Mouse (Mus musculus): ENCODE measurements at regions not wholly inside any gene's neighbourhood (a gene's known extent, or its start where the extent isn't known, plus 50 kb on each side); places are given as distances from the start of the nearest gene placed in this dataset.

DNA sequence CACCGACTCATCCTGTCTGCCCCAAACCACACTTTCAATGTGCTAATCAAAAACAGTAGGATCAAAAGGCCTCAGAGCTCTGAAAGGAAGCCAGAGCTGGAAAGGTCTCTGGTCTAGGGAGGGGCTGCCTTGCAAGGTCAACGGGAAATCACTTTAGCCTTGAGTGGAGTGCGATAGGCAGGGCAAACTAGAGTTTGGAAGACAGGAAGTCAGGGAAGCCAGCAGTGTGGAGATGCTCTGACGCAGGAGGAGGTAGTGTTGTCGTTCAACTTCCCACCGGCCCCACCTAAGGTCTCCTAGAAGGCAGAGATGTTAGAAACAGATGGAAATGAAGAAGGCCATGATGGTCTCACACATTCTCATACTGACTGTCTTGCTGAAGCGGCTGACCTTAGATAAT is 52.0 kb upstream of the Trp53i11 start:
- no peak for DNase-seq (ENCODE audit: extremely low spot score in 1 of 2, low spot score in 1 of 2)

DNA sequence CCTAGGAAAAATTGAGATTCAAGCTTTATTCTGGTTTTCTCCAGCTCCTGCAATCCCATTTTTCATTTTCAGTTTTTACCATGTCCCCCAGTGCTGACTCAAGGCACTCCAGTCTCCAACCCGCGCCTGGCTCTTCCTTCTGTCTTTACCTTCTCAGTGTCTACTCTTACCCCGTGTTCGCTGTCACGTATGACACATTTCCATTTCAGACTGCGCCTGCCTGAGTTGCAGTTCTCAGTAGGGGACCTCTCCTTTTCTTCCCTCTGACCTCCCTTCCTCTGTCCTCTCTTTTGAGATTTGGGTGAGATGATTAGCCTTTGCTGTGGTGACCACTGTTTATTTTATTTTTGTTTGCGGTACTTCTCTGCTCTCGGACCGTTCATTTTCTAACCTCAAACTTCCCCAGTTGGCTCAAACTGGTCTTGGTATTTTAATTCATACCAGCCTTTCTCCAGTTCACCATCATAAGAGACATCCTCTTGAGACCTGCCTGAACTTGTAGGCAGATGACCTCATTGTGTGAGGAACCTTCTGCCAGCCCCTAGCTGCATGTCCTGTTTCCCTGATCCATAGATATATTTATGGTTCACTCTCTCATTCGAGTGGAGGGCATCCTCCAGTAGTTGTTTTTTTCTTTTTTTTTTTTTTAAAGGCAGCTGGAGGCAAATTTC is 53.9 kb upstream of the Trp53i11 start:
- DNase-seq (ENCODE audit: extremely low spot score in 1 of 2, low spot score in 1 of 2) = no peak

DNA sequence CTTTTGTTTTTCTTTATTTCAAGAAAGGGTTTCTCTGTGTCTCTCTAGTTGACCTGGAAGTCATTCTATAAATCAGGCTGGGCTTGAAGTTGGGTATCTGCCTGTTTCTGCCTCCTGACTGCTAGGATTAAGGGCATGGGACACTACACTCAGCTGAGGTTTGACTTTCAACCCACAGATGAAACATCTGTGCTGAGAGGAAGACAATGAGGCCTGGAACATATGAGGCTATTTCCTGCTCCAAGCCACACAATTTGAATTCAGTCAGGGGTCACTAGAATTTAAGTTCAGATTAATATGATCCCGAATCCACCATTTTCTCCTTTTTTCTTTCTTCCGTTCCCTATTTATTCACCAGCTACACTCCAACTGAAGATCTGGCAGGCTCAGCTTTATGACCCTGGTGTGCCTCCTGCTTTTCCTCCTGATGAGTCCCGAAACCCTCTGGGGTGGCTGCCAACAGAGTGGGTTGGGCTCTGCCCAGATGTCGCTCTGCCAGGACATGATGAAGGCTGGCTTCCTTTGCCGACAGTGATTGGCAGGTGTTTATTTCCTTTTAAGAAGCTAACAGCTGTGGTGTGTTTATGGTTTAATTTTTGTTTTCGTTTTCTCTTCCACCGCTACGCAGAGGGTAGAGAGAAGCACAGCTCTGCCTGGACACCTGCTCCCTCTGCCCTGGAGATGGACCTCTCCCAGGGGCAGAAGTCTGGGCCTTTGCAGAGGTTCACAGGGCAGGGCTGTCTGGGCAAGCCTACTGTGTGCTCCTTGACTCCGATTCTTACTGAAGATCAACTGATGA is 55.3 kb upstream of the Trp53i11 start:
- no peak for DNase-seq (ENCODE audit: extremely low spot score in 1 of 2, low spot score in 1 of 2)

GRCm38 (mm10) chr2:93131236-93131635 is 56.1 kb upstream of the Trp53i11 start:
- DNase-seq (ENCODE audit: extremely low spot score in 1 of 2, low spot score in 1 of 2) = no peak

DNA sequence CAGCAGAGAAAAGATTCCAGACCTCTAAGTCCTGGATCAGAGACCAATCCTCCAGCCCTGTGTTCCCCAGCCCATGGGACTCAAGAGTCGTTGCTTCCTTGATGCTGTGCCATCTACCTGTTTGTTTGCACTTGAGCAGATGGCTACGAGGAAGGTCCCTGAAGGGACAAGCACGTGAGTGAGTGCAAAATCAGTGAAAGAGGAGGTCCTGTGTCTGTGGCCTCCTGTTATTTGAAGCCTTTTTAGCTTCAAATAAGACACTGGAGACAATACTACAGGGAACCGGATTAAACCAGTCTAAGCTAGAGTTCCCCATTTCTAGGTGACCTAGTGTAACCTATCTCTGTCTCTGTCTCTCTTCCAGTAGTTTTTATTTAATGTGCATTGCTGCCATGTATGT is 58.2 kb upstream of the Trp53i11 start:
- no peak for DNase-seq (ENCODE audit: extremely low spot score in 1 of 2, low spot score in 1 of 2)

- no peak for DNase-seq (ENCODE audit: extremely low spot score in 1 of 2, low spot score in 1 of 2)
These were observed 60.7 kb upstream of the Trp53i11 start for GRCm38 (mm10) chr2:93126595-93127165.

DNA sequence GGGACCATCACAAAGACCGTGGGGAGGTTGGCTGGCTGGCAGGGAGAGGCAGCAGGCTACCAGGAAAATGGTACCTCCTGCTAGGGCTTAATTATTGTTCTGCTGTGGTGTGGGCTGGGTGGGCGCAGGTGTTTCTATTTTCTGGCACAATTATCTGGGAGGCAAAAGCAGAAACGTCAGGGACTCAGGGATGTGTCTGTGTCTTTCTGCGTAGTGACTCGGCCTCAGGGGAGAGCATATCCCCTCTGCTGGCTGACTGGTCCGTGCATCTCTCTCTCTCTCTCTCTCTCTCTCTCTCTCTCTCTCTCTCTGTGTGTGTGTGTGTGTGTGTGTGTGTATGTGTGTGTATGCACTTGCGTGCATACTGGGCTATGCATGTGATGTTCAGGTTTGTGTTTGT is 61.2 kb upstream of the Trp53i11 start:
- no peak for DNase-seq (ENCODE audit: extremely low spot score in 1 of 2, low spot score in 1 of 2)

DNA sequence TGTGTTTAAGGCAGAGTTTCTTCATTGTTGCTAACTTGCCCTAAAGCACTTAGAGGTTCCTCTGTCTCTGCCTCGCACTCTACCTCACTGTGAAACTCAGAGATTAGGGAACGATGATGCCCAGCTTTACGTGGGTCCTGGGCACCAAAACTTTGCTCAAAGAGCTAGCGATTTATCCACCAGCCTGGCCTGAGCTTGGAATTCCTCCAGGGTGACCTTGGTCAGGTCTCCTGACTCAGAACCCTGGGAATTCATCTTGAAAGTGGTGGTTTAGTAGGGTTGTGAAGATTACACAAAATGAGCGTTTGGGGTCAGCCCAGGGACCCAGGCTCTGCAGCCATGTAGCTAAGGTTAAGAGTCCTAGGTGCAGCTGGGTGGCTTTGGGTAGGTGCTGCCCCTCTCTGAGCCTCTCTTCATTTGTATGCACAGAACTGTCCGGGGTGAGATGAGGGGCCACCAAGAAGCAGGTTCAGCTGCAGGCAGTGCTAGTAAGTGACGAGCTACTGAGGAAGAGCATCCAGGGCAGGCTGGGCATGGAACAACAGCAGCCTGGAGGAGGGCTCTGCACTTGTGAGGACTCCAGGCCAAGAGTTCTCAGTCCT is 62.4 kb upstream of the Trp53i11 start:
- DNase-seq (ENCODE audit: extremely low spot score in 1 of 2, low spot score in 1 of 2) = no peak

- no peak for DNase-seq (ENCODE audit: extremely low spot score in 1 of 2, low spot score in 1 of 2)
These were observed 63.5 kb upstream of the Trp53i11 start for GRCm38 (mm10) chr2:93123829-93124228.

DNA sequence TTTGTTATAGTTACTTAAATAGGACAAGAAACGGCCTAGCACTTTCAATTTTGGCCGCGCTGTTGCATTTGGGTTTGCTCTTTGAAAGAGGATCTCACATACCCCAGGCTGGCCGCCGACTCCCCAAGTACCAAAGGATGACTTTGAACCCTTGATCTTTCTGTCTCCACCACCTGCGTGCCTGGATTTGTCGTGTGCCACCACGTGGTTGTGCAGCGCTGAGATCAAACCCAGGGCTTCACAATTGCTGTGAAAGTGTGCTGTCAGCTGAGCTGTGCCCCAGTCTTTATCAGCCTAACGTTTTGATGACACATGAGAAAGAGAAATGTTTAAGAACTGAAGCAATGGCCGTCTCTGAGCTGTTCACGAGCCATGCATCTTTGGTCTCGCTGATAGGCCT is 67.0 kb upstream of the Trp53i11 start:
- DNase-seq (ENCODE audit: extremely low spot score in 1 of 2, low spot score in 1 of 2) = no peak

DNA sequence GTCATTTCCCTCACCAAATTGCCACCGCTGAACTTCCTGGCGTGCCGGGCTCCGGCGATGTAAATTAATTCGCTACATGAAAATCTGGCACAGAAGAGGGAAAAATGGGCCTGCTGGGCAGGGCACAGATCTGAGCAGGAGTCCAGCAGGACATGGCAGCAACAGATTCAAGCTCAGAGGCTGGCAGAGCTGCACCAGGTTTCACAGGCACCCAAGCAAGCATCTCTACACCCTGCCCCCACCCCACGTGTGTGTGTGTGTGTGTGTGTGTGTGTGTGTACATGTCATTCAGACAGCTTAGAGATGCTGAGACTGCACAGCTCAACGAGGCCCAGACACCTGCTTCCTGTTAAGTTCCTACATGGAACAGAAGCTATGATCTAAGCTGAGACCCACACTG is 68.3 kb upstream of the Trp53i11 start:
- DNase-seq (ENCODE audit: extremely low spot score in 1 of 2, low spot score in 1 of 2) = no peak

DNA sequence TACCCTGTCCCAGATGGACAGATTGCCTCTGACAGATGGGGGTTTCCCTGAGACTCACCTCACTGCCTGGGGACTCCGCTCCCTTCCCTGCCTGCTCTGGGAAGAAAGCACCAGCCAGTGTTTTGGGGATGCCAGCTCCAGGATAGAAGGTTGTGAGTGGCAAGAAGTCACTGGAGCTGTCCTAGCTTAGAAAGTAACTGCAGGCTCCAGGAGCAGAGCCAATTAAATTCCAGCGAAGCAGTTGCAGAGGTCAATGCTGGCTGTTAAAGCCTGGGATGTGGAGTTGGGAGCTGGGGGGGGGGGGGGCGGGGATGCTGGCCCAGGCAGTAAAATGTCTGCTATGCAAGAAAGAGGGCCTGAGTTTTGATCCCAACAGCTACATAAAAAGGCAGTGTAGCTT is 69.3 kb upstream of the Prdm11 start:
- no peak for DNase-seq (ENCODE audit: extremely low spot score in 1 of 2, low spot score in 1 of 2)

- no peak for DNase-seq (ENCODE audit: extremely low spot score in 1 of 2, low spot score in 1 of 2)
These were observed 68.0 kb upstream of the Prdm11 start for GRCm38 (mm10) chr2:93113929-93114328.

DNA sequence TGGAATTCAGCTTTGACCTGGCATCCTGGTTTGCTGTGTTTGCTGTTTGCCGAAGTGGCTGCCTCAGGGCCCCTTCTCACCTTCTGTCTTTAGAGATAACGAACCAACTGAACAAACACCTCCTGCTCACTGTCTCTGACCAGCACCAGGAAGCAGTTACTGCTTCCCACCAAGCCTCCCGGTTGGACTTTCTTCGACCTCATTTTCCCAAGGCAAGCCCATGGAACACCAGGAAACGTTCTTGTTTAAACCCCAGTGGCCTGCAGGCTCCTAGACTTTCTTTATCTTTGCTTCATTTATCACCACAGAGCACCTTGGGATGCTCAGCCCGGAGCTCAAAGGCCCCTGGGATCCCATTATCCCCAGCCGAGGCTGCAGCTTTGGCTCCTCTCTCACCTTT is 66.4 kb upstream of the Prdm11 start:
- DNase-seq (ENCODE audit: extremely low spot score in 1 of 2, low spot score in 1 of 2) = no peak

DNA sequence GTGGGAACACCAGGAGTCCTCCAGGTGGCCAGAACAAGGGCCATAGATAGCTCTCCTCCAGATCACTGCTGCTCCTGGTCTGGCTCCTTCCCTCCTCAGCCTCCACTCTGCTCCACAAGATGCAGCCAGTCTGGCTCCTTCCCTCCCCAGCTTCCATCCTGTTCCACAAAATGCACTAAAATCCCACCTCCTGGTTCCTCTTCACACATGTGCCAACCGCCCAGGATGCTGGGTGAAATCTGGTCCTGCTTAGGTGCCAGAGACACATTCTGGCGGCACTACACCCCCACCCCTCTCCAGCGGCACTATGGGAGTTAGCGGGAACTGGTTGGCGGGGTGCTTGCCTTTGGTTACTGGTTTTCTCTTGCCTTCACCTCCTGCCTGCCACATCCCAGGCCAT is 64.9 kb upstream of the Prdm11 start:
- peak; percentile 20 to 39 for DNase-seq (ENCODE audit: extremely low spot score in 1 of 2, low spot score in 1 of 2)

- DNase-seq (ENCODE audit: extremely low spot score in 1 of 2, low spot score in 1 of 2) = no peak
These were observed 60.6 kb upstream of the Prdm11 start for GRCm38 (mm10) chr2:93106581-93106980.

GRCm38 (mm10) chr2:93101991-93102390 is 56.0 kb upstream of the Prdm11 start:
- no peak for DNase-seq (ENCODE audit: extremely low spot score in 1 of 2, low spot score in 1 of 2)

- DNase-seq (ENCODE audit: extremely low spot score in 1 of 2, low spot score in 1 of 2) = no peak
These were observed 53.8 kb upstream of the Prdm11 start for GRCm38 (mm10) chr2:93099780-93100179.

GRCm38 (mm10) chr2:93097016-93097415 is 51.0 kb upstream of the Prdm11 start:
- no peak for DNase-seq (ENCODE audit: extremely low spot score in 1 of 2, low spot score in 1 of 2)

- no peak for DNase-seq (ENCODE audit: extremely low spot score in 1 of 2, low spot score in 1 of 2)
These were observed 50.2 kb upstream of the Prdm11 start for GRCm38 (mm10) chr2:93096078-93096729.
